Mouse (Mus musculus): ENCODE measurements around the gene Rras. TPM values are rescaled to one million over a fixed set of nuclear protein-coding genes. Genes with fewer than 3 reads are reported as not detected.

Gene Rras
- polyA plus RNA-seq, 2 experiments = 15.4 to 16.3 TPM

DNA sequence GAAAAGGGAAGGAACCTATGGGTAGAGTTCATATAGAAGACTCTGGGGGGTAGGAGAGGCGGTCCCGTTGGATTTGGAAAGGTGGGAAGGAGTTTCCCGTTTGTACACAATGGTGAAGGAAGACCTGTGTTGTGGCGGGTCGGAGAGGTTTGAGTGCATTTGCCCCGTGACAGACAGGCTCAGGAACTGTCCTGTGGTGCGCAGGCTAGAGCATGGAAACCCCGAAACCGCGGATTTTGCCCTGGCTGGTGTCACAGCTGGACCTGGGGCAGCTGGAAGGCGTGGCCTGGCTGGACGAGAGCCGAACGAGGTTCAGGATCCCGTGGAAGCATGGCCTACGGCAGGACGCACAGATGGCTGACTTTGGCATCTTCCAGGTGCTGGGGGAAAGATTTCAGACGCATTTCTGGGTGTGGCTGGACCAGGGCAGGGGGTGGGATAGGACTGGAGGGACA, 19.2 kb upstream of the Rras start, which contains the start of gene Bcl2l12:
Gene Bcl2l12, minus strand, starts transcription at position 212 of the 455 bp plus-strand sequence.
- no peaks in the 10 kb centered on the region for H3K27me3 ChIP-seq (ENCODE audit: control insufficient read depth, insufficient read depth, low read length)
- peak within 1 kb of the TSS; percentile 74 to 81 for H3K4me3 ChIP-seq (ENCODE audit: insufficient read depth in 1 of 2, low read depth in 2 of 2, low read length in 2 of 2)
- ATAC-seq (ENCODE audit: insufficient read depth) (peak; percentile 5; the same call in 1 of the 2 replicates), DNase-seq (ENCODE audit: low read depth in 3 of 3, low spot score in 3 of 3) (peak in 1 of 3 experiments; percentile 50)
- H3K9ac ChIP-seq (replicated peaks) = peak within 1 kb of the TSS; percentile 83
- peaks cover 7 to 11% of the 10 kb centered on the region in 2 experiments; a peak in 3 of 4 replicates for H3K4me1 ChIP-seq (replicated peaks; ENCODE audit: control insufficient read depth in 2 of 2, insufficient read depth in 2 of 2, low read length in 1 of 2)
- WGBS (ENCODE audit: insufficient replicate concordance) = under 1% methylated on average over 18 of the region's 18 CpGs
- peaks cover 36% of the 10 kb centered on the region for H3K36me3 ChIP-seq (replicated peaks; ENCODE audit: control insufficient read depth, insufficient read depth, low read depth)
- H3K9me3 ChIP-seq (ENCODE audit: control insufficient read depth, low read length) = no peaks in the 10 kb centered on the region
- peak within 1 kb of the TSS; percentile 99 for H3K4me2 ChIP-seq (ENCODE audit: low read depth)
- TF ChIP-seq CTCF (IDR thresholded peaks at IDR 0.05; ENCODE audit: low read depth) (no peak), EP300 (IDR thresholded peaks at IDR 0.05; ENCODE audit: low read depth) (no peak)
- peak within 1 kb of the TSS; percentile 91 for H3K27ac ChIP-seq

DNA sequence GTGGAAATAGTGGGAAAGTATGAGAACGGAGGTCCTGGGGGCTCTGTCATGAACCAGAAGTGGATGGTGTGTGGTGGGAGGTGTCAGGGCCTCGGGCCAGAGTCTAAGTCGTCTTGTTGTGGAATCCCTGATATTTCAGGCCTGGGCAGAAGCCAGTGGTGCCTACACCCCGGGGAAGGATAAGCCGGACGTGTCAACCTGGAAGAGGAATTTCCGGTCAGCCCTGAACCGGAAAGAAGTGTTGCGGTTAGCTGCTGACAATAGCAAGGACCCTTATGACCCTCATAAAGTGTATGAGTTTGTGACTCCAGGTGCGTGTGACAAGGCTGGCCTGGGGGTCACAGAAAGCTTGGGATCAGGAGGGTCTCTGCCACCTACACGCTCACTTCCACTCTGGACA, 18.0 kb upstream of the Rras start:
- no peak for ATAC-seq (ENCODE audit: insufficient read depth)
- Histone ChIP-seq H3K27me3 (ENCODE audit: control insufficient read depth, insufficient read depth, low read length) (no peaks in the 10 kb centered on the region), H3K27ac (no peak overlapping the region), H3K36me3 (replicated peaks; ENCODE audit: control insufficient read depth, insufficient read depth, low read depth) (peaks cover 43% of the 10 kb centered on the region), H3K4me2 (ENCODE audit: low read depth) (peak overlapping the region; percentile 99; the same call in 1 of the 2 replicates), H3K4me3 (ENCODE audit: insufficient read depth in 1 of 2, low read depth in 2 of 2, low read length in 2 of 2) (no peak overlapping the region), H3K9ac (replicated peaks) (no peak overlapping the region), H3K4me1 (replicated peaks; ENCODE audit: control insufficient read depth in 2 of 2, insufficient read depth in 2 of 2, low read length in 1 of 2) (peaks cover 7 to 11% of the 10 kb centered on the region in 2 experiments; a peak in 3 of 4 replicates), H3K9me3 (ENCODE audit: control insufficient read depth, low read length) (no peaks in the 10 kb centered on the region)
- no peak for TF ChIP-seq CTCF (IDR thresholded peaks at IDR 0.05; ENCODE audit: low read depth)
- TF ChIP-seq EP300 (IDR thresholded peaks at IDR 0.05; ENCODE audit: low read depth) = no peak
- DNase-seq (ENCODE audit: low read depth in 3 of 3, low spot score in 3 of 3) = no peak
- WGBS (ENCODE audit: insufficient replicate concordance) = 79% methylated on average over 11 of the region's 11 CpGs

DNA sequence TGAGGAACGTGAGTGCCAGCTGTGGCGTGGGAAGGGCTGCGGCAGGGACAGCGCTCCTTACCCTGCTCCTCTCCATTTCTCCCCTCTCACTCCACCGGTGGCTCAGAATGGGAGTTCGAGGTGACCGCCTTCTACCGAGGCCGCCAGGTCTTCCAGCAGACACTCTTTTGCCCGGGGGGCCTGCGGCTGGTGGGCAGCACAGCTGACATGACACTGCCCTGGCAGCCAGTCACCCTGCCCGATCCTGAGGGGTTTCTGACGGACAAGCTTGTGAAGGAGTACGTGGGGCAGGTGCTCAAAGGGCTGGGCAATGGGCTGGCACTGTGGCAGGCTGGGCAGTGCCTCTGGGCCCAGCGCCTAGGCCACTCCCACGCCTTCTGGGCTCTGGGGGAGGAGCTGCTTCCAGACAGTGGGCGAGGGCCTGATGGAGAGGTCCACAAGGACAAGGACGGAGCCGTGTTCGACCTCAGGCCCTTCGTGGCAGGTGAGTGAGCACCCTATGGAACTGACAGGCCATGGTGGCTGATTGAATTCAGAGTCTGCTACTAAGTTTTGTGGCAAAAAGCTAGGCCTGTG, 17.1 kb upstream of the Rras start:
- no peak for ATAC-seq (ENCODE audit: insufficient read depth)
- WGBS (ENCODE audit: insufficient replicate concordance) = 82% methylated on average over 21 of the region's 21 CpGs
- TF ChIP-seq EP300 (IDR thresholded peaks at IDR 0.05; ENCODE audit: low read depth) (no peak), CTCF (IDR thresholded peaks at IDR 0.05; ENCODE audit: low read depth) (no peak)
- Histone ChIP-seq H3K27me3 (ENCODE audit: control insufficient read depth, insufficient read depth, low read length) (no peaks in the 10 kb centered on the region), H3K9ac (replicated peaks) (no peak overlapping the region), H3K4me3 (ENCODE audit: insufficient read depth in 1 of 2, low read depth in 2 of 2, low read length in 2 of 2) (no peak overlapping the region), H3K4me1 (replicated peaks; ENCODE audit: control insufficient read depth in 2 of 2, insufficient read depth in 2 of 2, low read length in 1 of 2) (peaks cover 7 to 11% of the 10 kb centered on the region in 2 experiments; a peak in 3 of 4 replicates), H3K27ac (no peak overlapping the region), H3K4me2 (ENCODE audit: low read depth) (no peak overlapping the region), H3K9me3 (ENCODE audit: control insufficient read depth, low read length) (no peaks in the 10 kb centered on the region), H3K36me3 (replicated peaks; ENCODE audit: control insufficient read depth, insufficient read depth, low read depth) (peaks cover 51% of the 10 kb centered on the region)
- DNase-seq (ENCODE audit: low read depth in 3 of 3, low spot score in 3 of 3) = no peak

DNA sequence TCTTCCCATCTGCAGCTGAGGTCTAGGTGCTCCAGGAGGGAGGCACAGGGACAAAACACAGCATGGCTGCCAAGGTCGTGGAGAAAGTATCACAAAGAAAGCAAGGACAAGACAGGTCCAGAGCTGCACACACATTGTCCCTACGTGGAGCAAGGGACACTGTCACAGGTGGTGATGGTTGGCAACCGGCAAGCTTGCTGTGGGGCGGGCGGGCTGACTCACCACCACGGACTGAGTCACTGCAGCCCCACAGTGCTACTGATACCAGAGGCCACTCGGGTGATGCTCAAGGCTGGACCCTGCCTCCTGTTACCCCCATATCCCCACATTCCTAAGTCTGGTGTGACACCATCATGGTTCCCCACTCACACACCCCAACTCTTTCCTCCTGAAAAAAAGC, 15.3 kb upstream of the Rras start:
- TF ChIP-seq CTCF (IDR thresholded peaks at IDR 0.05; ENCODE audit: low read depth) (no peak), EP300 (IDR thresholded peaks at IDR 0.05; ENCODE audit: low read depth) (no peak)
- WGBS (ENCODE audit: insufficient replicate concordance) = 67% methylated on average over 7 of the region's 7 CpGs
- Histone ChIP-seq H3K4me1 (replicated peaks; ENCODE audit: control insufficient read depth in 2 of 2, insufficient read depth in 2 of 2, low read length in 1 of 2) (peaks cover 3 to 5% of the 10 kb centered on the region in 2 experiments; a peak in 3 of 4 replicates), H3K27ac (no peak overlapping the region), H3K9me3 (ENCODE audit: control insufficient read depth, low read length) (no peaks in the 10 kb centered on the region), H3K4me3 (ENCODE audit: insufficient read depth in 1 of 2, low read depth in 2 of 2, low read length in 2 of 2) (no peak overlapping the region), H3K9ac (replicated peaks) (no peak overlapping the region), H3K27me3 (ENCODE audit: control insufficient read depth, insufficient read depth, low read length) (no peaks in the 10 kb centered on the region), H3K36me3 (replicated peaks; ENCODE audit: control insufficient read depth, insufficient read depth, low read depth) (peaks cover 69% of the 10 kb centered on the region), H3K4me2 (ENCODE audit: low read depth) (no peak overlapping the region)
- ATAC-seq (ENCODE audit: insufficient read depth) (no peak), DNase-seq (ENCODE audit: low read depth in 3 of 3, low spot score in 3 of 3) (no peak)

- 62% methylated on average over 3 of the region's 3 CpGs for whole genome bisulfite sequencing (ENCODE audit: insufficient replicate concordance)
- no peak for ATAC-seq (ENCODE audit: insufficient read depth)
- no peaks in the 10 kb centered on the region for H3K9me3 ChIP-seq (ENCODE audit: control insufficient read depth, low read length)
- H3K4me2 ChIP-seq (ENCODE audit: low read depth) = no peak overlapping the region
- no peak overlapping the region for H3K9ac ChIP-seq (replicated peaks)
- peaks cover 83% of the 10 kb centered on the region for H3K36me3 ChIP-seq (replicated peaks; ENCODE audit: control insufficient read depth, insufficient read depth, low read depth)
- TF ChIP-seq CTCF (IDR thresholded peaks at IDR 0.05; ENCODE audit: low read depth) (no peak), EP300 (IDR thresholded peaks at IDR 0.05; ENCODE audit: low read depth) (no peak)
- no peak overlapping the region for H3K4me3 ChIP-seq (ENCODE audit: insufficient read depth in 1 of 2, low read depth in 2 of 2, low read length in 2 of 2)
- DNase-seq (ENCODE audit: low read depth in 3 of 3, low spot score in 3 of 3) = no peak
- H3K27ac ChIP-seq = no peak overlapping the region
- no peaks in the 10 kb centered on the region for H3K27me3 ChIP-seq (ENCODE audit: control insufficient read depth, insufficient read depth, low read length)
- no peaks in the 10 kb centered on the region for H3K4me1 ChIP-seq (replicated peaks; ENCODE audit: control insufficient read depth in 2 of 2, insufficient read depth in 2 of 2, low read length in 1 of 2)
Measured at GRCm38 (mm10) chr7:45004546-45004945, 13.2 kb upstream of the Rras start.

Data from liver, embryonic 14.5 days (tissue).